Mouse (Mus musculus): Measurements from ENCODE around the gene Spint5.

- TF ChIP-seq CTCF (IDR thresholded peaks at IDR 0.05; ENCODE audit: insufficient read depth, low read length), result peak; percentile 71
- no peak for TF ChIP-seq POLR2A (IDR thresholded peaks at IDR 0.05; ENCODE audit: borderline replicate concordance, extremely low read depth, low read depth, low read length)
Observed at GRCm38 (mm10) chr2:164725895-164726619, 11.0 kb downstream of the Spint5 start.
